Mouse (Mus musculus) erythroblast, embryonic 14.5 days (primary cell): ENCODE results near the gene Rnf185.

Experiments used
- GATA1 ChIP-seq: IDR thresholded peaks from 2 replicates; pipeline ENCODE4 v1.6.1; 2012; ENCODE audit warnings: low read length, inconsistent platforms, mixed read lengths
- TAL1 ChIP-seq: IDR thresholded peaks from 3 replicates; pipeline ENCODE4 v1.6.1; 2012; ENCODE audit warnings: low read length, inconsistent platforms, mixed read lengths

GRCm38 (mm10) chr11:3451701-3452163, 431 bp downstream of the Rnf185 start:
- TF ChIP-seq GATA1 (no peak), TAL1 (no peak)
